Mouse (Mus musculus) kidney, postnatal 0 days (tissue): ENCODE results near the gene Matn1. TPM values are rescaled to one million over a fixed set of nuclear protein-coding genes. Genes with fewer than 3 reads are reported as not detected.

Experiments
- ATAC-seq: fragments of 200-750 bp; cut with Nextera tagmentation; replicated peaks from 2 replicates; pipeline ENCODE4 v1.8.0; 2017; ENCODE audit warnings: low read depth, moderate number of reproducible peaks, moderate TSS enrichment, moderate library complexity; ENCODE audit not compliant: low FRiP score
- DNase-seq: peaks from one replicate; pipeline ENCODE4 v3.0.0-alpha.2; 2016; ENCODE audit warnings: low spot score
- H3K27ac ChIP-seq: fragments of 300-500 bp; sonication (generic); 2 replicates; pipeline ENCODE4 v1.5.1; 2014; ENCODE audit warnings: mild to moderate bottlenecking
- H3K27me3 ChIP-seq: fragments of 300-500 bp; sonication (generic); 2 replicates; pipeline ENCODE4 v1.6.1; 2014; ENCODE audit warnings: low read length, mixed read lengths; ENCODE audit not compliant: insufficient read depth
- H3K36me3 ChIP-seq: fragments of 300-500 bp; sonication (generic); 2 replicates; pipeline ENCODE4 v1.6.1; 2014; ENCODE audit warnings: low read length, mixed read lengths; ENCODE audit not compliant: insufficient read depth
- H3K4me1 ChIP-seq: fragments of 300-500 bp; sonication (generic); replicated peaks from 2 replicates; pipeline ENCODE4 v1.6.1; 2014; ENCODE audit warnings: antibody characterized with exemption, low read length, mixed read lengths; ENCODE audit not compliant: insufficient read depth
- H3K4me2 ChIP-seq: fragments of 300-500 bp; sonication (generic); 2 replicates; pipeline ENCODE4 v1.6.1; 2014; ENCODE audit warnings: mild to moderate bottlenecking, low read length, moderate library complexity, mixed read lengths
- H3K4me3 ChIP-seq: fragments of 300-500 bp; sonication (generic); replicated peaks from 2 replicates; pipeline ENCODE4 v1.5.1; 2014; ENCODE audit warnings: low read depth, low read length
- H3K9ac ChIP-seq: fragments of 300-500 bp; sonication (generic); 2 replicates; pipeline ENCODE4 v1.6.1; 2014; ENCODE audit warnings: low read depth, low read length
- H3K9me3 ChIP-seq: fragments of 300-500 bp; sonication (generic); replicated peaks from 2 replicates; pipeline ENCODE4 v1.6.1; 2016; ENCODE audit warnings: low read length, inconsistent platforms, mixed read lengths
- CTCF ChIP-seq: IDR thresholded peaks from 2 replicates; pipeline ENCODE4 v1.5.1; 2016; ENCODE audit warnings: antibody characterized with exemption, low read depth, mild to moderate bottlenecking, moderate library complexity
- WGBS: fragments of 180-500 bp; shearing (Covaris S2); extraction: QIAGEN DNeasy Blood & Tissue Kit; methylation state at CpG from one replicate; pipeline ENCODE4 v1.1.7; 2014; 5-methylcytosine and 5-hydroxymethylcytosine counted together
- polyA plus RNA-seq: library from polyadenylated mRNA; unstranded; fragments of >200 nt; fragmentation: Nextera tagmentation; extraction: Ambion mirVana; gene quantifications from 2 replicates; pipeline ENCODE4 v1.2.1, GENCODE M21; 2015

The Matn1 gene
- polyA plus RNA-seq, 1 experiment from 2014 or later, result 0.29 TPM

DNA sequence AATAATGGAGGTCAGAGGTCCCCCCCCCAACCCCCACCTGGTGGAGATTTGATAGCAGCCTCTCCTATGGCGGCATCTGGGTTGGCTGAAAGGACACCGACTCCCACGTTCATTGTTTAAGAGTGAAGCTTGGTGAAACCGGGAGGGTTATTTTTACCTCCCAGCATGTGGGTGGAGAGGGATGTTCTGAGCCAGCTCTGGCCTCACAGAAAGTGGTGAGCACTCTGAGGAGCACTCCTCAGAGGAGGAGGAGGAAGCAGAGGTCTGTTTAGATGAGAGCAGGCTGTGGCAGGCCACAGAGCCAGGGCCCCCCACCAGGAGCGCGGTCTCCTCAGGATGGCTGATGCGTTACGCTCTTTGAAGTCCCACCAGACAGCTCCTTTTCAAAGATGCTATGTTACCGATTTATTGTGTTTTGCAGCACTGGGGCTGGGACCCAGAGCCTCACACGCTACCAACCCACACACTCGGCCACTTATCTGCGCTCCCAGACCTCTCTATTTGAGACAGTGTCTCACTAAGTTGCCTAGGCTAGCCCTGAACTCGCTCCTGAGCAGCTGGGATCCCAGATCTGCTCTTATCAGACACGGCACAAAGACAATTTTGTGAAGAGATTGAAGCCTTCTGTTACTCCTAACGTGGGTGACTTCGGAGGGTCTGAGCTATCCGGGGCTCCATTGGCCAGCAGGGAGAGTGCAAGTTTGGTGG is 34.9 kb upstream of the Matn1 start:
- TF ChIP-seq CTCF, result no peak
- H3K4me3 ChIP-seq, result no peak overlapping the region
- H3K27ac ChIP-seq, result no peak overlapping the region
- H3K4me2 ChIP-seq, result no peak overlapping the region
- 47% methylated on average over 17 of the region's 17 CpGs for WGBS
- DNase-seq (peak; percentile 36), ATAC-seq (no peak)
- no peaks in the 10 kb centered on the region for H3K27me3 ChIP-seq
- no peaks in the 10 kb centered on the region for H3K36me3 ChIP-seq
- H3K9ac ChIP-seq, result no peak overlapping the region
- H3K4me1 ChIP-seq, result 0 out of 2 replicates have a peak, but pooled peaks cover 6% of the 10 kb centered on the region
- no peaks in the 10 kb centered on the region for H3K9me3 ChIP-seq

DNA sequence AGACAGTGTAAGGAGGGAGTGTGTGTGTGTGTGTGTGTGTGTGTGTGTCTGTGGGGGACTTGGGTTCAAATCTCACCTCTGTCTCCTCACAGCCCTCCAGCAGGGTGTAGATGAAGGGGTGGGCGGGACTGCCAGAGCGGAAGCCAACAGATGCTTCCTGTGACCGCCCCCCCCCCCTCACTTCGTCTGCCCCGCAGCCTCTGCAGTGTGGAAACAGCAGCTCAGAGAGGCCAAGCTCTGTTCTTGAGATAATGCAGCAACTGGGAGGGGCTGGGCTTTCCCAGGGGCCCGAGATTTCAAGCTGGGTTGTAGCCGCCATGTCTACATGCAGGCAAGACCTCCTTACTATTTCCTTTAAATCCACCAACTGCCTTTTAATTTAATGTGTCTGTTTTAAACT is 33.5 kb upstream of the Matn1 start:
- no peaks in the 10 kb centered on the region for H3K9me3 ChIP-seq
- DNase-seq (no peak), ATAC-seq (no peak)
- no peak overlapping the region for H3K9ac ChIP-seq
- no peaks in the 10 kb centered on the region for H3K27me3 ChIP-seq
- no peak for TF ChIP-seq CTCF
- 37% methylated on average over 7 of the region's 7 CpGs for WGBS
- H3K4me1 ChIP-seq, result 0 out of 2 replicates have a peak, but pooled peaks cover 6% of the 10 kb centered on the region
- no peak overlapping the region for H3K27ac ChIP-seq
- no peak overlapping the region for H3K4me2 ChIP-seq
- no peak overlapping the region for H3K4me3 ChIP-seq
- no peaks in the 10 kb centered on the region for H3K36me3 ChIP-seq

DNA sequence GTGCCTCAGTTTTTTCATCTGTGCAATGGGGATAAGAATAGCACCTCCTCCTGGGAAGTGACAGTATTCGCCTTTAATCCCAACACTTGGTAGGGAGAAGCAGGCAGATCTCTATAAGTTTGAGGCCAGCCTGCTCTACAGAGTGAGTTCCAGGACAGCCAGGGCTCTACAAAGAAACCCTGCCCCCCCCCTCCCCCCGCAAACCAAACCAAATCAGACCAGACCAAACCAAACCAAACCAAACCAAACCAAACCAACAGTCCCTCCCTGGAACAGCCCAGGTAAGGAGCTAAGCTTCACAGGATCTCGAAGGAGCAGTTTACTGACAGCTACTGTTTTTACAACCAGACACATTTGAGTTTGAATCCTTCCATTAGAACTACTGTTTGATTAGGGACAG is 31.6 kb upstream of the Matn1 start:
- H3K9ac ChIP-seq, result no peak overlapping the region
- no peak overlapping the region for H3K4me2 ChIP-seq
- H3K27ac ChIP-seq, result no peak overlapping the region
- H3K9me3 ChIP-seq, result no peaks in the 10 kb centered on the region
- no peaks in the 10 kb centered on the region for H3K27me3 ChIP-seq
- ATAC-seq (no peak), DNase-seq (no peak)
- no peaks in the 10 kb centered on the region for H3K36me3 ChIP-seq
- H3K4me3 ChIP-seq, result no peak overlapping the region
- 84% methylated on average over 3 of the region's 3 CpGs for WGBS
- 0 out of 2 replicates have a peak, but pooled peaks cover 6% of the 10 kb centered on the region for H3K4me1 ChIP-seq
- no peak for TF ChIP-seq CTCF

- no peak within 1 kb of the TSS for H3K27ac ChIP-seq
- 68% methylated on average over 11 of the region's 11 CpGs for WGBS
- TF ChIP-seq CTCF, result no peak
- H3K36me3 ChIP-seq, result no peaks in the 10 kb centered on the region
- no peaks in the 10 kb centered on the region for H3K9me3 ChIP-seq
- no peaks in the 10 kb centered on the region for H3K27me3 ChIP-seq
- no peak within 1 kb of the TSS for H3K4me3 ChIP-seq
- H3K4me1 ChIP-seq, result 0 out of 2 replicates have a peak, but pooled peaks cover 6% of the 10 kb centered on the region
- H3K4me2 ChIP-seq, result no peak within 1 kb of the TSS
- DNase-seq (no peak), ATAC-seq (no peak)
- H3K9ac ChIP-seq, result no peak within 1 kb of the TSS
These were observed 31.1 kb upstream of the Matn1 start, which contains the start of gene Laptm5 for GRCm38 (mm10) chr4:130913077-130913476. Laptm5 (plus strand) TSS chr4:130913125.

DNA sequence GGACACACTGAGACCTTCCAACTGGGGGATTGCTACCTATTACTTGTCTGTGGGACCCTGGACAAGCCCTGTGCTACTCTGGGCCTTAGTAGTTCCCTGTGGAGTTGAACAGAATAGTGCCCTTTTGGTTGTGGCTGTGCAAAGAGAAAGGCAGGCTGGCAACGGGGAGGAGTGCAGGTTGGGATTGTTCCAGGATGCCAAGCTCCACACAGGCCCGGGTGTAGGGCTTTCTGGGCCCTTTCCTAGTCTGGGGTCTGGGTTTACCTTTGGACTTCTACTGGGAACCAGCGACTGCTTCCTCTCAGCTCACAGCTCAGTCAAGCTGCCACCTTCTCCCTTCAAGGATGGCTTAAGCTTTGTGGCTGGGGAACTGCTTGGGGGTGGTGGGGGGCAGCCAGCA is 30.7 kb upstream of the Matn1 start:
- Histone ChIP-seq H3K36me3 (no peaks in the 10 kb centered on the region), H3K9me3 (no peaks in the 10 kb centered on the region), H3K4me3 (no peak overlapping the region), H3K9ac (no peak overlapping the region), H3K27me3 (no peaks in the 10 kb centered on the region), H3K4me2 (no peak overlapping the region), H3K4me1 (0 out of 2 replicates have a peak, but pooled peaks cover 6% of the 10 kb centered on the region), H3K27ac (no peak overlapping the region)
- no peak for TF ChIP-seq CTCF
- DNase-seq (no peak), ATAC-seq (no peak)
- WGBS, result 79% methylated on average over 3 of the region's 3 CpGs

- no peak overlapping the region for H3K4me2 ChIP-seq
- DNase-seq (no peak), ATAC-seq (no peak)
- 91% methylated on average over 4 of the region's 4 CpGs for WGBS
- no peak overlapping the region for H3K4me3 ChIP-seq
- no peak for TF ChIP-seq CTCF
- H3K9me3 ChIP-seq, result no peaks in the 10 kb centered on the region
- H3K27ac ChIP-seq, result no peak overlapping the region
- H3K36me3 ChIP-seq, result no peaks in the 10 kb centered on the region
- no peak overlapping the region for H3K9ac ChIP-seq
- H3K27me3 ChIP-seq, result no peaks in the 10 kb centered on the region
- H3K4me1 ChIP-seq, result 0 out of 2 replicates have a peak, but pooled peaks cover 6% of the 10 kb centered on the region
These were observed 30.2 kb upstream of the Matn1 start for GRCm38 (mm10) chr4:130914011-130914410.
